Mouse (Mus musculus) brain, embryonic 14.5 days (tissue): Measurements from ENCODE around the gene Ahnak2.

Experiments
- CTCF ChIP-seq: fragments of 200-500 bp; IDR thresholded peaks from 2 replicates; pipeline ENCODE4 v1.5.1; 2012; ENCODE audit warnings: inconsistent platforms, mild to moderate bottlenecking, moderate library complexity, borderline replicate concordance; ENCODE audit not compliant: insufficient read depth, insufficient read length; ENCODE audit errors: extremely low read depth
- POLR2A ChIP-seq: fragments of 200-500 bp; IDR thresholded peaks from 2 replicates; pipeline ENCODE4 v1.6.1; 2012; ENCODE audit warnings: mild to moderate bottlenecking, inconsistent platforms, borderline replicate concordance; ENCODE audit not compliant: poor library complexity, insufficient read depth, insufficient read length, severe bottlenecking; ENCODE audit errors: extremely low read depth

DNA sequence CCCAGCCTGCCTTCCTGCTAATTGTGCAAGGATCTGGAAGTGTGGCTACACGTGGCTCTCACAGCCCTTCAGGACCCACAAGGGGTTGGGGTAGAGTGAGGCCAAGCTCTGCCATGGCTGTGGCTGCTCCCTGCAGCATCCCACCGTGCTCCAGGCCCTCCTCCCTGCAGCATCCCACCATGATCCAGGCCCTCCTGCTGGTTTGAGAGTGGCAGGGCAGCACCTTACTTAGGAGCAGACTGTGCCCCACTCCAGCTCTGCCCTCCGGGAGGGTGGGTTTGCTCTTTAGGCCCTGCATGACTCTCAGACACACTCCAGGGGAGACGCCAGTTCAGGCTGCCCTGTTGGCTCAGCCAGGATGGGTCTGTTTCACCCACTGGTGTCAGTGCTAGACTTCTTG, 32.1 kb downstream of the Ahnak2 start:
- TF ChIP-seq POLR2A (no peak), CTCF (no peak)
